Mouse (Mus musculus) adrenal gland, postnatal 4 days (tissue): ENCODE data around the gene Adamts14. TPM values are rescaled to one million over a fixed set of nuclear protein-coding genes. Genes with fewer than 3 reads are reported as not detected.

ENCODE experiments used
- DNase-seq, 2 experiments: peaks; one replicate each; pipeline ENCODE4 v3.0.0; 2021 to 2022; ENCODE audit warnings: low spot score in 2 of 2, mixed read lengths in 2 of 2
- total RNA-seq, 2 experiments: library from RNA; stranded (reverse); gene quantifications; 2 replicates each; pipeline ENCODE4 v1.2.3; 2021

Adamts14 gene
- total RNA-seq, 2 experiments from 2014 or later, result 6.3 to 7.7 TPM

DNA sequence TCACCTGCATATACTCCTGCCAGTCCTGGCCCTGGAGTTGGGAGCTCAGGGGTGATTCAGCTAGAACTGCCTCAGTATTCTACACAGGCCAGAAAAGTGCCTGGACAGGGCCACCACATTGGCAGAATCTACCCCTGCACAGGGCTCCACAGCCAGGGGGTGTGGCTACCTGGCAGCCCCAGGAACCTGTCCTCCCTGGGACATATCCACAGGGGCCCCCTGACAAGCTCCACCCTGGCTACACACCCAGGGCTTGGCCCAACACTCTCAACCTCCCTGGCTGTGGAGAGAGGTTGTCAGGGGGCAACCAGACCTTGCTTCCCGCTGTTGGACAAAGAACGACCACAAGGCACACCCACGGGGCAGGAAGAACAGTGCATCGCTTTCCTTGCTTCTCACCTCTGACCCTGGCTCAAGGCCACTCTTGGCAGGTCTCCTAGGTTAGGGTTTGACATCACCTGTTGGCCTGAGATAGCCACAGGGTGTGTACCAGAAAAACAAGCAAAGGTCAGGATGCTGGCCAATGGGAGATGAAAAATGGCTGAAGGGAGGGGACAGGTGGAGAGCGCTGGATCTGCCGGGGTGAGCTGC is 37.5 kb downstream of the Adamts14 start:
- DNase-seq, result no peak

DNA sequence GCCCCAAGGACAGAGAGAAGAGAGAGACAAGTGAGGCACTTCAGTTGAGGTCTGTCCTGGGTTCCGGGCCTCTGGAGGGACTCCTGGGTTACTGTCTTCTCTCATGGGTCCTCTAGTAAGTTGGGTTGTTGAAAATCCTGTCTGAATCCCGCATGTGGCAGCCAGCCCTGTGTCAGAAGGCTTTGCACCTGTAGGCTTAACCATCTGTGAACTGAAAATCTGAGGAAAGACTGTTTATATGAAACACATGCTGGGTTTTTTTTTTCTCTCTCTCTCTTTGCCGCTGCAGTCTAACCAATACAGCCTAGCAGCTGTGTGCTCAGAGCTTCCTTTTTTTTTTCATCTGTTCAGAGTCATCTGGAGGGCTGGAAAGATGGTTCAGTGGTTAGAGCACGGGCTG is 38.9 kb downstream of the Adamts14 start:
- DNase-seq, result no peak

DNA sequence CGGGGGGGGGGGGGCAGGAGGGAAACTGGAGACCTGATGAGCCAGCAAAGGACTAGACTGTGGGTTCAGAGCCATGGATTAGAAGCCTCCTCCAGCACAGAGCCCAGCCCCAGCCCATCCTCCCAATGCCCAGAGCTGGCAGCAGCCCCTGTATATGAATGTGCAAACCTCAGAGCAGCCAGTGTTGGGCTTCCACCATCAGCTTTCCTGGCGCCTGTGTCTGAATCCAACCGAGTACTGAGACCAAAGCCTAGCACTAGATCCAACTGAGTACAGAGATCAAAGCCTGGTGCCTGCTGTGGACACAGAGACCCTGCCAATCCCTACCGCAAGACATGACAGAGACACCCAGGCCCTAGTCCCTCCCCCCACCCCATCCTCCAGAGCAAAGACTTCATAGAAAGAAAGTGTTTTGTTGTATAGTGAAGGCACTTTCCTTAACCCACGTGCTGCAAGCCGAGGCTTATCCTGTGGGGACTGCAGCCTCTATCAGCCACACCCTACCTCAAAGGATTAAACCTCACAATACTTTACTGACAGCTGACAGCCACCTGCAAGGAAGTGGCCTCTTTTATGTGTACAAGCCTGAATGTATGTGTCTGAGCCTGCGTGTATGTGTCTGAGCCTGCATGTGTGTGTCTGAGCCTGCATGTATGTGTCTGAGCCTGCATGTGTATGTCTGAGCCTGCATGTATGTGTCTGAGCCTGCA is 40.2 kb downstream of the Adamts14 start:
- DNase-seq, result no peak

DNA sequence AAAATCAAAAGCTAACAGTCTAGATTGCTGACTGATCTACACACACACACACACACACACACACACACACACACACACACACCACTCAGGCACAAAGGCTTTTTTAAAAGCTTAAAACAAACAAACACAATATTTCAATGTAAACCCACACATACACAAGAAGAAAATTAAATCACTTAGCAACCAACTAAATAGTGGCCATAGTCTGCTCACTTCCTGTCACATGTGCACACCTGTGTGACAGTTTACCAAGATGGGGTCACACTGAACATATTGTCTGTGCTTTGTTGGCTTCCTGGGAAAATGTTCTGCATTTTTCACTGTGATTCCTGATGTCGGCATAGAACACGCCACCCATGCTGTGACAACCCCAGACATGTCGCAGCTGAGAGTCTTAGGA is 41.5 kb downstream of the Adamts14 start:
- DNase-seq, result no peak

DNA sequence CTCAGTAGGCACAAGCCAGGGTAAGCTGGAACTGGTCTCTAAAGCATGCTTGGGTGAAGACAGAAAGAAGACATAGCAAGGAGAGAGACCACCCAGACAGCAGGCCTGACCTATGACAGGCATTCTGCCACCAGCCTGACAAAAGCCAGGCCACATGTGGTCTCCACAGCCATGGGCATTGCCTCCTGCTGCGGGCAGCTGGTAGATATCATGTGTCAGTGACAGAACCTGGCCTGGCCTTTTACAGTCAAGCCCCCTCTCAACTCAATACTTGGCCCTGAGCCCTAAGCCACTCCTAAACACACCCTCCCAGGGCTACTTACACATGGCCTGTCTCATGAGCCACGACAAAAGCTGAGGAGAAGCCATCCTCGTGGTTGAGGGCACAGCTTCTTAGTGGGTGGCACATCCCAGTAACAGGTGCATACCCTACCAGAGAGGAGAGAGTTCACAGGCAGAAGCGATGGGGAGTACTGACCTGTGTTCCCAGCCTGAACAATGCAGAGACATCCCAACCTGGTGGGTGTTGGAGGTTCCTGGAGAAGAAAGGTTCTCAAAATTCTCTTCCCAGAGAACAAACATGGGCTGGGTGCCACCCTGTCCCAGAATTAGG is 46.3 kb downstream of the Adamts14 start:
- no peak for DNase-seq

DNA sequence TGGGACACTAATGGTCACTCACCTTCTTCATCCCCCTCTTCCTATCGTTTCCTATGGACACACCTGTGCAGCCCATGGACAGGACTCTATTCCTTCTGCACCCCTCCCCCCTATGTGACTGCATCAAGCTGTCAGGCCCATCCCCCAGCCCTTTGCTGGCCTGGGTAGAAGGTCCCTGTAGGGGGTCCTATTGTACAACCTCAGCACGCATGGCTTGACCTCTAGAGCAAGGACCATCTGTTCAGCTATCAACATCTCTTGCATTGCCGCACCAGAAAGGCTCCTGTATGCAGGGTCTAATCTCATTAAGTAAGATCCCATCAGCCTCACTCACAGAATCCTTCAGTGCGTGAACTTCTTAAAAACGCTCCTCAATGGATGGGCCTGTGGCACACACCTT is 47.5 kb downstream of the Adamts14 start:
- no peak for DNase-seq

DNA sequence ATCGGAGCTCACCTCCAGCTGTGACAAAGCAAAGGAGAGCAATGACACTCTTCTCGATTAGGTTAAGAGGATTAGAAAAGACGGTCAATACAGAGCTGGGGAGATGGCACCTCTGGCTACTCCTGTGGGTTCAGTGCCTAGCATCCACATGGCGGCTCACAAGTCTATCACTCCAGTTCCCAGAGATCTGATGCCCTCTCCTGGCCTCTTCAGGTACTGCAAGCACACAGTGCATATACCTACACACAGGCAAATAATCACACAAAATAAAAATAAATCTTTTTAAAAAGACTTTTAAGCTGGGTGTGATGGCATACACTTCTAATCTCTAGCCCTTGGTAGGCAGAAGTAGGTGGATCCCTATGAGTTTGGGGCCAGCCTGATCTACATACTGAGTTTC is 53.9 kb downstream of the Adamts14 start:
- no peak for DNase-seq

DNA sequence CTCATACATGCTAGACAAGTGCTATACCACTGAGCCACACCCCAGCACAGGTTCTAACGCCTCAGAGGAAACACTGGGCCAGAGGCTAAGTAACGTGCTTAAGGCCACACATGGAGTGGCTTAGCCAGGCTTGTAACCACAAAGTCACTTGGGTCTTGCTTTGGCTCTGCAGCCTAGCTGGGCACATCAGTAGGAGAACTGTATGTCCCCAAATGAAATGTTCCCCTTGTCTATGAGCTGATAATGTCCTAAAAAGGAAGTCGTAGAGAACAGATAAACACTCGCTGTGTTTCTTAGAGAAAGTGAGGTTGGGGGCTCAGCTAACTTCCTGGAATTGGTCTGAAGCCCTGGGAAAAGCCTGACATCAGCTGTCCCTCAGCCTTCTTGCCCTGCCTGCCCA is 57.1 kb downstream of the Adamts14 start:
- DNase-seq, result no peak

DNA sequence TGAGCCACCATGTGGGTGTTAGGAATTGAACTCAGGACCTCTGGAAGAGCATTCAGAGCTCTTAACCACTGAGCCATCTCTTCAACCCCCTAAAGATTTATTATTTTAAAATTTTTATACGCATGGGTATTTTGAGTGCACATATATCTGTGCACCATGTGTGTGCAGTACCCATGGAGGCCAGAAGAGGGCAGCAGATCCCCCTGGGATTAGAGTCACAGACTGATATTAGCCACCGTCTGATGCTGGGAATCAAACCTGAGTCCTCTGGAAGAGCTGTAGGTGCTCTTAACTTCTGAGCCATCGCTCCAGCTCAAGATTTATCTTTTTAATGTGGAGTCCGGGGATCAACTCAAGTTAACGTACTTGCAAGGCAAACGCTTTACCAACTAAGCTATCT is 57.6 kb downstream of the Adamts14 start:
- DNase-seq, result no peak

DNA sequence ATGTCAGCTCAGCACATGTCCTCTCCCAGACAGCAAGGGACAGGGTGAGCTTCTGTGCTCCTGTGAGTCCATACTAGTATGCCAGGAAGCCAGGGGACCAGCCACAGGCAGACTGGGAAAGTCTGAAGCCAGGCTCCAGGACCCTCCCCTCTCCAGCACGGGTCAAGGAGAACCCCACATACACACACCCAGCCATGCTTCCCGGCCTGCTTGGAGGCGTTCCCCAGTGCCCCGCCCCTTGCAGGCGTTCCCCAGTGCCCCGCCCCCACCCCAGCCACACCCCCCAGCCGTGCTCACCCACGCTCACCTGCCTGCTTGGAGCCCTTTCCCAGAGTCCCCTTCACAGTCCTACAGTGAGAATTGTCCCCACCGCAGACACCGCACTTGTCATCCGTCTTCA is 60.4 kb downstream of the Adamts14 start:
- DNase-seq, result no peak

DNA sequence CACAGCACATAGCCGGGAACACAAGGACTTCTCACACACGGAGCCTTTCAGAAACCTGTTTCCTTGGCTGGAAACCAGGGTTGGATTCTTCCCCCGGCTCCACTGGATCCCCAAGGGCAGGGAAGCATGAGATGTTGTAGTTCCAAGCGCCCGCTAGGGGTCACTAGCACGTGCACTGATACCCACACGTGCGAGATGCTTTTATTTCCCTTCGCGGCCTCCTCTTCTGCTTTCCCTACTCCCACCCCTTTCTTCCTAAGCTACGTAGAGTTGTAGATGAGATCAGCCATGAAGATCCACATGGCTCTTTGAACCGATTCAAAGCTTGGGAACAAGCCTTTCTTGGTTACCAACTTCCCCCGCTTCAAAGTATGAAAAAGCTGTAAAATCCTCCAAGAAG is 61.5 kb downstream of the Adamts14 start:
- peak in 1 of 2 experiments; percentile 22 for DNase-seq

DNA sequence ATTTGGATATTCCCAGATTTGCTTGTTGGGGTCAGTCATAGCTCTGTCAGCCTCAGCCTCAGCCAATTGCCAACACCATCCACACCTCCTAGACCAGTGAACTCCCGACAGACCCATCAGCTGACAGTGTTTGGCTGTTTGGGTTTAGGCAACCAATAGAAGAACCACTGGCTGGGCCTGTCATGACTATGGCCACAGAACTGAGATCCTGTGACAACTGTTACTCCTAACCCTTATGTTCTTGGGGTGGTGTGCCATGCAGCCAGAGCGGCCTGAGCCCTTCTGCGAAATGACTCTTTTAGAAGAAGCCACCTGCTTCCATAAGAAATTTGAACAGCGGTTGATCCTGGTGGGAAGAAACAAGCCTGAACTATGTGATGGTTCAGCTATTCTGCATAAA is 62.1 kb downstream of the Adamts14 start:
- no peak for DNase-seq

DNA sequence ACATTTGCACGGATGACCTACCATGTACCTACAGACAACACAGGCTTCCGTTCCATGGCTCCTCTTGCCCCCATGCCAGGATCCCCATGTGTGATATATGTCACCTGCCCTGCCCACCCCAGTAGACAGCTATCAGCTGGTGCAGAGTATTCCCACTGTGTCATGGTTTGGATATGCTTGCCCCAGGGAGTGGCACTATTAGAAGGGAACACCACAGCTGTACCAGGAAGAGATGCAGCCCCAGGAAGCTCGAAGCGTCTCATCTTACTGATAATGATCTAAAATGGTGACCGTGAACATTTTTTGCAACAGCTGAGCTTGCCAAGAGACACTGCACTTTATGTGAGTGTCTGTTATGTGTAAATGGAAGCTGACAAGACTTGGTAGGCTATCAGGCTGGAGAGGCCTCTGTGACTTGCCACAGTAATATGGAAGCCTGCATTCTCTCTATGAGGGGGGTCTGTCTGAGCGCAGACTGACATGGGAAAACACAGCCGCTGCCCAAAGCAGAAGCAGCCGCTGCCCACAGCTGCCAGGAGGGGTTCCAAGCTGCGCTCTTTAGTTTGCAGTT is 65.0 kb downstream of the Adamts14 start:
- DNase-seq, result no peak

DNA sequence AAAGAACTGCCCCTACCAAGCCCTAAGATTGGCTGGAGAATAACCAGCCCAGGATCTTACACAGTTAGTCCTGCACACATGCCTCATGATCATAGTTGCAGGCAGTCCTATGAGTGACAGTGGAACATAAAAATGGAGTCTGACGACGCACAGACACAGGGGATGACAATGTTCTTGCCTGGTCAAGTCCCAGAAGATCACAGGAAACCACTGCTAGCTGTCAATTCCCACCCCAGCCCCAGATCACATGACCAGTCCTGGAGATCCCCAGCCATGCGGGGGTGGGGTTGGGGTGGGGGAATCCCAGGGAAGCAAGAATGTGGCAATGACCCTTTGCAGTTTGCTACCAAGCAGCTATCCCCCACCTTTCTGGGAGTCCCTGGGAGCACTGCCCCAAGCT is 69.3 kb downstream of the Adamts14 start:
- DNase-seq, result no peak

DNA sequence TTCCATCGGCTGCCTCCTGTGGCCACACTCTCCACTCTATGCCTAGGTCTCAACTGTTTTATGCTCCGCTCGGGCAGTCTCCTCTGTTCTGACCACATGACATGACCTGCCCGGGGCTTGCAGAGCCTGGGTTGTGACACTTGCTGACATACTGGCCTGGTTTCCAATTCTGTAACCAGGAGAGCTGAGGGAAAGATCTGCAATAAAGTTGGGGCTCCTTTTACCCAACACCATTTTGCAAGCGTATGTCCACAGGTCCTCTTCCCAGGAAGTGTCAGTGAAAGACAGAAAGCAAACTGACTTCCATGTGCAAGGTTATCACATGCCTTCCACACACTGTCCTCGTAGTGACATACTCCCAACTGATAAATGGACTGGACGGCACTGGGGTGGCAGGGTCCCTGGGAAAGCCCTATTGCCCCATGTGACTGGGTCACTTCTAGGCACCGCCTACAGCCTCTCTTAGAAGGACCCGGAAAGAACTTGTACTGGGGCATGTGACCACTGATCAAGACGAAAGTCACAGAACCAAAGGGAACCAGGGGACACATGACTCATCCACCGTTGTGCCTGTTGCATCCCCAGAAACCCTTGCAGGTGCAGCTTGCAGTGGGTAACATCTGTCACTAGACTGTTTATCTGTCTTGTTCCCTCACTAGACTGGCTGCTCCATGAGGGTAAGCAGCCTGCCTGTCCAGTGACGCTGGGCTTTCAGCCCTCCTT is 71.5 kb downstream of the Adamts14 start:
- no peak for DNase-seq

DNA sequence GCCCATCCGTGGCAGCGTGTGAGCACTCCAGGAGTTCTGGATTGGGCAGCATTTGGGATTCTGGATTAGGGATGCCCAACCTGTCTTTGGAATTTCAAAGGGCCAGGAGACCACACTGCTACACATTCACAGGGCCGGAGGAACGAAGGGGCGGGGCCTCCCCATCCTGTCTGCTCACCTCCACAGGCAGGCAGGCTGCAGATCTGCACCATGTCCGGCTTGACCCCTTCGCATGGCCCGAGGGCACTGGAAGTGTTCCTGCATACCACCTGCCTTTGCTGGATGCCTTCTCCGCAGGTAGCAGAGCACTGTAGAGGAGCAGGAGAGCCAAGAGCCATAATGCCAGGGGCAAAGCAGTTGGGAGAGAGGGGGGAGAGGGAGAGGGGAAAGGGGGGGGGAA is 72.2 kb downstream of the Adamts14 start:
- no peak for DNase-seq

DNA sequence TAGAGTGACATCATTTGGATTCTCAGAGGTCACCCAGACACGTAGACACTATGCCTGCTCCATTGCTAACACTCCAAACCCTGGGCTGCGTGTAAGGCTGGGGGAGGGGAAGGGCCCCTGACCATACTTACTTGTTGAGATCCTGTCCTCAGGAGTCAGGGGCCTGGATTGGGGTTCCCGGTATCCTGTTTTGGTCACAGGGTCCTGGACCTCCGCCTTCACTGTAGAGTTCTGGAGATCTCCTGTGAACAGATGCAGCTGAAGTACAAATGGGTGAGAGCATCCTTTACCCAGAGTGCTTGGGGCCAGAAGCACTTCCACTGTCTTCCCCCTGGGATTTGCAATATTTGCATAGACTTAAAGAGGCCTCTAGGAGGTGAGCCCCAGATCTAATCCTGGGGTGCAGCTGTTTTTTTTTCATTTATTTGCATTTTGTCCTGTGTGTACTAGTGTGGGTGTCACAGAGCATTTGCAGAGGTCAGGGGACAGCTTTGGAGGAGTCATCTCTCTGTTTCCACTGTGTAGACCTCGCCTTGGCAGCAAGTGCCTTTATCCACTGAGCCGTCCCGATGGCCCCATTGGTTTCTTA is 72.9 kb downstream of the Adamts14 start:
- DNase-seq, result no peak

DNA sequence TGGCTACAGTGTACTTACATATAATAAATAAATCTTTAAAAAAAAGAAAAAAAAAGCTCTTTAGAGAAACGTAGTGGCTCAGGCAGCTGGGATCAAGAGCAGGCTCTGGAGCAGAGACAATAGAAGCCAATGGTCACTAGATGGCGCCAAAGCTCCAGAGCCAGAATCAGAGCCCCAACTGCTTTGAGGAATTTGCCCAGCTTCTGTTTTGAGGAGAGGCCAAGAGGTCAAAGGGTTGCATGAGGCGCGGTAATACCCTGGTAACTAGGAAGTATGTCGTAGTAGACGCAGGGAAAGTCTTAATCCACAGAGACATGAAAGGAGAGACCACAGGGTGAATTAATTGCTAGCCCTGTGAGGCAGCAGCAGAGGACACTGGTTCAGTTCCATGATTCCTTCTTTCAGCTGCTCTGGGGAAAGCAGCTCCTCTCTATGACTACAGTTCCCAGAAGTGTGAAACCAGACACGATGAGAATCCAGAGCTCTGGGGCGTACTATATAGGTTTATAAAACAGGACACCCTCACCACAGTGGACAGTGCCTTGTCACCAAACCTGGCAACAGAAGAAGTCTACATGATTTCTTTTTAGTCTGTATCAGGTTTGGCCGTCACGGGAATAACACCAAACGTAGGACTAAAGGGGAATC is 73.5 kb downstream of the Adamts14 start:
- peak in 1 of 2 experiments; percentile 56 for DNase-seq

DNA sequence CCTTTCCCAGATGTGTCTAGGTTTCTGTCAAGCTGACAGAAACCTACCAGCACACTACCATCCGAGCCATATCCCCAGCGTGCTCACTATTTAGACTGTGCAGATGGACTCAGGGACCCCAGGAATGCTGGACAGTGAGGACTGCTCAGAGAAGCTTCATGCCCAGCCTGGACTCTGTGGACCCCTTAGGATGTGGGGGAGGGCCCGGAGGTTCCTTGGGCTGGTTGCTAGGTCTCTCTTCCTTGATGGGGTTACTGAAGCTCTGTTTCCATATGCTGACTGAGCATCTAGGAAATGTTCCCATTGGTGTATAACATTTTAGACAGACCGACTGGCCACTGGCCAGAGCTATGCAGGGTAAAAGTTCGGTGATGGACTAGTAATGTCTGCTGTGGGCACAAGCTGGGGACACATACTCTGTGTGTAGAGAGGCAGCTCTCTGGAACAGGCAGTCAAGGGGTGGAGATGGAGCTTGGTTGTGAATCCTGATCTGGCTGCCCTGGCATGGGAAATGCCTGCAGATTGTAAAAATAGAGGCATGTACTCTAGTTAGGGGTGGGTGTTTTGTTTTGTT is 77.4 kb downstream of the Adamts14 start:
- DNase-seq, result no peak

DNA sequence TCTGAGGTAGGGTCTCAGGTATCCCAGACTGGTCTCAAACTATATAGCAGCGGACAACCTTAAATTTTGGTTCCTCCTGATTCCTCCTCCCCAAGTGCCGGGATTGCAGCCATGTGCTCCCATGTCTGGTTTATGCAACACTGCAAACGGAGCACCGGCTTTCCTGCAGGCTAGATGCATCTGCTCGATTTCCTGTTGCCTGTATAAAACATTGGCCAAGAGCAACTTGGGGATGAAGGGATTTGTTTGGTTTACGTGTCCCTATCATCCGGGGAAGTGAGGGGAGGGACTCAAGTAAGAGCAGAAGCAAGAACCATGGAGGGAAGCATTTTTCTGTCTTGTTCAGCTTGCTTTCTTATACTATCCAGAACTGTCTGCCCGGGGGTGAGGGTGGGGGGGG is 78.0 kb downstream of the Adamts14 start:
- no peak for DNase-seq

DNA sequence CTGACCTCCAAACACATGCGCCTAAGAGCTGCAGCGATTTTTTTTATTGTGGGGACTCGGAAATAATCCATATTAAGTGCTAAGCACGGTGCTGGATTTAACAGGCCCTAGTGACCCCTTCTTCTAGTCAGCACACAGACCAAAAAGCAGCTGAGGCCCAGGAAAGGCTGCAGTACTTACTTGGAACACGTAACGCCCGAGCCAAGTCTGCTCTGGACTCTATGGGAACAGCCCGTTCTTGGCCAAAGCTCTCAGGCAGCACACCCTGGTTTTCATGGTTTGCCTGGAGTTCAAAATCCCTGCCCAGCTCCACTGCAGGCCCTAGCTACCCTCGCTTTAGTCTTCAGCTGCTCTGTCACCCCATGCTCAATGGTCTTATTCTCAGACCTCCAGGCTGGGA is 78.6 kb downstream of the Adamts14 start:
- DNase-seq, result no peak
